Mouse (Mus musculus) urinary bladder, postnatal 14 days (tissue): ENCODE data around the gene Naa50.

Experiments
- DNase-seq: peaks from one replicate; pipeline ENCODE4 v3.0.0; 2021; ENCODE audit warnings: low spot score

Gene Naa50

DNA sequence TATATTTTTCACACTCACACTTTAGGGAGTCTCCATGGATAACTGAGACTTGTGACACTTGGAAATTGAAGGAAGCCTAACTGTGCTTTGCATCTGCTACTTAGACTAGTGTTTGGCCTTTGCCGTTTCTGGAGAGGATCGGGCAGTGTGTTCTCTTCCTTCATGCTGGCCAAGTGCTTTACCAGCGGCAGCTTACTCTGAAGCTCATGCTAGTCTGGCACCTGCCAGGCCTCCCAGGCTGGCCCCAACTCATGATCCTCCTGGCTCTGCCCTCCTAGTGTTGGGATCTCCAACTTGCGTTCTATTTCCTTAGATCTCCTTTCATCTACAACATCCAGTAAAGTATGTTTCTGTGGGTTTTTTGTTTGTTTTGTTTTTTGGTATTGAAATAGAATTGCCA lies 60.5 kb downstream of the Naa50 start:
- no peak for DNase-seq

DNA sequence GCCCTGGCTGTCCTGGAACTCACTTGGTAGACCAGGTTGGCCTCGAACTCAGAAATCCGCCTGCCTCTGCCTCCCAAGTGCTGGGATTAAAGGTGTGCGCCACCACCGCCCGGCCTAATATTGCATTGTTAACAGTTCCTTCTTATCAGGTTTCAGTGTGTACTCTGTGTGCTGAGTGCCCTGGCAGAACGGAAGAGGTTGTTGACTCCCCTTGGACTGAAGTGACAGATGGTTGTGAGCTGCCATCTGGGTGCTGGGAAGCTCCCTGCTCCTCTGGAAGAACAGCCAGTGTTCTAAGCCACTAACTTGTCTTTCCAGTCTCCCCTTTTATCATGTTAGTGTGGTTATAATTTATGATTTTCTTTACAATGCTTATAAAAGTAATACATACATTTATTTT lies 64.7 kb downstream of the Naa50 start:
- no peak for DNase-seq

DNA sequence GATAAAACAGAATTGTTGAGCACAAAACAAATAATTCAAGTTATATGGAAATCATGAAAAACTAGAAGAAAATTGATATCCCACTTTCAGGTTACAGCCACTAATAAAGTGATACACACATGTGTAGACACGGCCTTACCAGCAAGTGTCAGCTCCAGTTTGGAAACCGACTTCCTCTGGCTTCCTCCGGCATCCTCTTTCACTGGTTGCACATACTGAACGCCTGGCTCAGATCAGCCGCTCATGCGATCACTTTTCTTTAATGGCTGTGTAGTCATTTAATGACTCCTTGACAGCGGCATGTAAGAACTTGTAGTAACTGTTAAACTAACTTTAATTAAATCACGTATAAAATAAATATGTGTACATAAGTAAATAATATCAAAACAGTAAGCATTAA lies 66.3 kb downstream of the Naa50 start:
- DNase-seq, result no peak

DNA sequence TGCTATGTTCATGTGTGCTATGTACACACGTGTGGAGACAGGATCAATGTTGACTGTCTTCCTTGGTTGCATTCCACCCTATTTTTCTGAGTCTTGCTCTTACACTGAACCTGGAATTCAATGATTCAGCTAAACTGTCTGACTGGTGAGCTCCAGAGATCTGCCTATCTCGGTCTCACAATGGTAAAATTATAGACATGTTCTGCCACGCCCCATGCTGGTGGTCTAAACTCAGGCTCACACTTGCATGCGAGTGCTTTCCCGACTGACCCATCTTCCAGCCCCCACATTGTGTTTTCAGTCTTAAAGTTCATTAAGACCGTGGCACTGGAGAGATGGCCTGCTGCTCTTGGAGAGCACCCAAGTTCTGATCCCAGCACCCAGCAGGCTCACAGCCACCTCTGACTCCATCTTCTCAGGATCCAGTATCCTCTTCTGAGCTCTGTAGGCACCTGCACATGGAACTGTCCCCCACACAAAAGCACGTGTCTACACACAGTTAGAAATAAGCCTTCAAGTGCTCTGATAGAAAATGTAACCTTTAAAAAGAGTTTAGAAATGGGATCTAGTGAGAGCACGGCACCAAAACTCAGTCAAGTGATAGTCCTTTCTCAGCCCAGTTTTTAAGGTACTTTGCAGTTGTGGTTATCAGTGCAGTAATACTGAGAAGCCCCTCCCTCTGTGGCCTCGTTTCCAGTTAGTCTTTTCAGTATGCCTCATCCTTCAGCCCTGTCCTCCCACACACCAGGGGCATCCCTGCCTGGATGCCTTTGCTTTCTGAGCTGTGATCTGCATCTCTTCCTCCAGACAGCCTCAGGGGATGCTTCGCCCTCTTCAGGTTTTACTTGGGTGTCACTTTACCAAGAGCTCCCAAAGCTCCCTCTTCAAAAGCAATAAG lies 70.8 kb downstream of the Naa50 start:
- DNase-seq, result no peak

DNA sequence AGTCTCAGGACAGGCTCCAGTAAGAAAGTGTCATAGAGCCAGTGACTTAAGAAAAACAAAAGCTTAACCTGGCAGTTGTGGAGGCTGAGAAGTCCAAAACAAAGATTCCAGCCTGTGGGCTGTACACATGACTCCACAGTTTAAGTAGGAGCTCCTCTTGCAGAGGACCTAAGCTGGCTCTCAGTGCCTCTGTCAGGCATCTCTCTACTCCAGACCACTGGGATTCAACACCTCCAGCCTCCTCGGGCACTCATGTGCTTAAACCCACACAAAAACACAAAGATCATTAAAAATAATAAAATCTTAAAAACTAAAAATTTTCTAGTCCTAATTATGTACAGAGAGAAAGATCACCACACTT lies 71.4 kb downstream of the Naa50 start:
- no peak for DNase-seq

DNA sequence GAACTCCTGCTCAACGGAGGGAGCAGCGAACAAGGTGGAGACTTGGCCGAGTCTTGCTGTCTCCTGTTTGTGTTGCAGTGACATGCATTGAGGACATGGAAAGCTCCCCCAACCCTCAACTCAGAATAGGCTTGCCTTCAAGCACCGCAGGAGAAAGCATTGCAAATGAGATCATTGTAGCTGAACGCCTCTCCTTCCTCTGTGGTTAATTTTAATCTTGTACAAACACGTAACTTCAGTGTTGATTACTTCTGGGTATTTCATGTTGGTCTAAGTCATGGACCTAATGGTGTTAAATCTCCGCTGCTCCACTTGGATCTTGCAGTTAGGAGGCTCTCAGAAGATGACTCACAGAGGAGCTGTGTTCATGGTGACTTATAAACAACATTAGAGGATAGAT lies 73.1 kb downstream of the Naa50 start:
- no peak for DNase-seq
